Mouse (Mus musculus): ENCODE measurements at regions not wholly inside any gene's neighbourhood (a gene's known extent, or its start where the extent isn't known, plus 50 kb on each side); places are given as distances from the start of the nearest gene placed in this dataset.

- Histone ChIP-seq H3K4me2 (peak overlapping the region; percentile 21; the same call in 1 of the 2 replicates), H3K27ac (no peak overlapping the region), H3K27me3 (no peaks in the 10 kb centered on the region), H3K4me1 (peaks cover 12% of the 10 kb centered on the region), H3K36me3 (no peaks in the 10 kb centered on the region), H3K4me3 (replicated peaks) (no peak overlapping the region), H3K9ac (no peak overlapping the region), H3K9me3 (replicated peaks) (no peaks in the 10 kb centered on the region)
- WGBS: 9% methylated on average over 8 of the region's 8 CpGs
- ATAC-seq (replicated peaks; ENCODE audit: low FRiP score): peak; percentile 84
These were observed 152.1 kb upstream of the Fam98a start for GRCm38 (mm10) chr17:75703865-75704264.

GRCm38 (mm10) chr17:75696729-75697103 is 145.0 kb upstream of the Fam98a start:
- no peak for ATAC-seq (replicated peaks; ENCODE audit: low FRiP score)
- Histone ChIP-seq H3K4me3 (replicated peaks) (no peak overlapping the region), H3K9ac (no peak overlapping the region), H3K4me1 (no peaks in the 10 kb centered on the region), H3K36me3 (no peaks in the 10 kb centered on the region), H3K27me3 (no peaks in the 10 kb centered on the region), H3K4me2 (no peak overlapping the region), H3K9me3 (replicated peaks) (no peaks in the 10 kb centered on the region), H3K27ac (no peak overlapping the region)
- 89% methylated on average over 3 of the region's 3 CpGs for WGBS

GRCm38 (mm10) chr17:75696103-75696728 is 144.5 kb upstream of the Fam98a start:
- H3K4me2 ChIP-seq: no peak overlapping the region
- H3K27ac ChIP-seq: no peak overlapping the region
- WGBS: 75% methylated on average over 5 of the region's 5 CpGs
- no peaks in the 10 kb centered on the region for H3K4me1 ChIP-seq
- no peak for ATAC-seq (replicated peaks; ENCODE audit: low FRiP score)
- no peaks in the 10 kb centered on the region for H3K36me3 ChIP-seq
- H3K9me3 ChIP-seq (replicated peaks): no peaks in the 10 kb centered on the region
- H3K9ac ChIP-seq: no peak overlapping the region
- no peaks in the 10 kb centered on the region for H3K27me3 ChIP-seq
- no peak overlapping the region for H3K4me3 ChIP-seq (replicated peaks)

GRCm38 (mm10) chr17:75685927-75686326 is 134.2 kb upstream of the Fam98a start:
- Histone ChIP-seq H3K4me1 (no peaks in the 10 kb centered on the region), H3K27ac (no peak overlapping the region), H3K36me3 (no peaks in the 10 kb centered on the region), H3K4me2 (no peak overlapping the region), H3K9ac (no peak overlapping the region), H3K27me3 (no peaks in the 10 kb centered on the region), H3K4me3 (replicated peaks) (no peak overlapping the region), H3K9me3 (replicated peaks) (no peaks in the 10 kb centered on the region)
- no peak for ATAC-seq (replicated peaks; ENCODE audit: low FRiP score)

GRCm38 (mm10) chr17:75646982-75647381 is 95.2 kb upstream of the Fam98a start:
- Histone ChIP-seq H3K27ac (no peak overlapping the region), H3K9me3 (replicated peaks) (no peaks in the 10 kb centered on the region), H3K9ac (no peak overlapping the region), H3K36me3 (no peaks in the 10 kb centered on the region), H3K4me3 (replicated peaks) (no peak overlapping the region), H3K27me3 (no peaks in the 10 kb centered on the region), H3K4me2 (no peak overlapping the region), H3K4me1 (no peaks in the 10 kb centered on the region)
- 84% methylated on average over 11 of the region's 11 CpGs for WGBS
- ATAC-seq (replicated peaks; ENCODE audit: low FRiP score): no peak

- no peak overlapping the region for H3K9ac ChIP-seq
- 65% methylated on average over 5 of the region's 5 CpGs for WGBS
- ATAC-seq (replicated peaks; ENCODE audit: low FRiP score): no peak
These were observed 93.0 kb upstream of the Fam98a start for GRCm38 (mm10) chr17:75644698-75645097.

GRCm38 (mm10) chr17:75642311-75642710 is 90.6 kb upstream of the Fam98a start:
- Histone ChIP-seq H3K9ac (no peak overlapping the region), H3K27me3 (no peaks in the 10 kb centered on the region), H3K27ac (no peak overlapping the region), H3K9me3 (replicated peaks) (no peaks in the 10 kb centered on the region), H3K4me2 (no peak overlapping the region), H3K36me3 (no peaks in the 10 kb centered on the region), H3K4me3 (replicated peaks) (no peak overlapping the region), H3K4me1 (no peaks in the 10 kb centered on the region)
- 84% methylated on average over 3 of the region's 3 CpGs for WGBS
- ATAC-seq (replicated peaks; ENCODE audit: low FRiP score): no peak

More at GRCm38 (mm10) chr17:75644698-75645097, 93.0 kb upstream of the Fam98a start:
- Histone ChIP-seq H3K4me3 (replicated peaks) (no peak overlapping the region), H3K36me3 (no peaks in the 10 kb centered on the region), H3K27ac (no peak overlapping the region), H3K4me2 (no peak overlapping the region), H3K9me3 (replicated peaks) (no peaks in the 10 kb centered on the region), H3K4me1 (no peaks in the 10 kb centered on the region), H3K27me3 (no peaks in the 10 kb centered on the region)

GRCm38 (mm10) chr17:75641010-75641498 is 89.3 kb upstream of the Fam98a start:
- no peaks in the 10 kb centered on the region for H3K27me3 ChIP-seq
- 52% methylated on average over 6 of the region's 6 CpGs for WGBS
- no peaks in the 10 kb centered on the region for H3K9me3 ChIP-seq (replicated peaks)
- H3K4me1 ChIP-seq: no peaks in the 10 kb centered on the region
- ATAC-seq (replicated peaks; ENCODE audit: low FRiP score): no peak
- H3K36me3 ChIP-seq: no peaks in the 10 kb centered on the region
- no peak overlapping the region for H3K9ac ChIP-seq
- no peak overlapping the region for H3K27ac ChIP-seq
- no peak overlapping the region for H3K4me3 ChIP-seq (replicated peaks)
- no peak overlapping the region for H3K4me2 ChIP-seq

GRCm38 (mm10) chr17:75640575-75640974 is 88.8 kb upstream of the Fam98a start:
- Histone ChIP-seq H3K4me1 (no peaks in the 10 kb centered on the region), H3K9ac (no peak overlapping the region), H3K36me3 (no peaks in the 10 kb centered on the region), H3K27me3 (no peaks in the 10 kb centered on the region), H3K27ac (no peak overlapping the region), H3K4me3 (replicated peaks) (no peak overlapping the region), H3K9me3 (replicated peaks) (no peaks in the 10 kb centered on the region), H3K4me2 (no peak overlapping the region)
- ATAC-seq (replicated peaks; ENCODE audit: low FRiP score): no peak
- 86% methylated on average over 5 of the region's 5 CpGs for WGBS

GRCm38 (mm10) chr17:75629857-75630256 is 78.1 kb upstream of the Fam98a start:
- no peaks in the 10 kb centered on the region for H3K4me1 ChIP-seq
- H3K9me3 ChIP-seq (replicated peaks): no peaks in the 10 kb centered on the region
- H3K27ac ChIP-seq: no peak overlapping the region
- no peak for ATAC-seq (replicated peaks; ENCODE audit: low FRiP score)
- no peak overlapping the region for H3K4me3 ChIP-seq (replicated peaks)
- no peaks in the 10 kb centered on the region for H3K27me3 ChIP-seq
- H3K9ac ChIP-seq: no peak overlapping the region
- H3K4me2 ChIP-seq: no peak overlapping the region
- 80% methylated on average over 4 of the region's 4 CpGs for WGBS
- no peaks in the 10 kb centered on the region for H3K36me3 ChIP-seq

- Histone ChIP-seq H3K4me2 (no peak overlapping the region), H3K9me3 (replicated peaks) (no peaks in the 10 kb centered on the region), H3K9ac (no peak overlapping the region), H3K27ac (no peak overlapping the region), H3K36me3 (no peaks in the 10 kb centered on the region), H3K4me3 (replicated peaks) (no peak overlapping the region), H3K4me1 (no peaks in the 10 kb centered on the region), H3K27me3 (no peaks in the 10 kb centered on the region)
- ATAC-seq (replicated peaks; ENCODE audit: low FRiP score): no peak
- WGBS: 80% methylated on average over 3 of the region's 3 CpGs
These were observed 67.7 kb upstream of the Fam98a start for GRCm38 (mm10) chr17:75619472-75619871.

GRCm38 (mm10) chr17:75618514-75618913 is 66.8 kb upstream of the Fam98a start:
- H3K9ac ChIP-seq: no peak overlapping the region
- H3K27ac ChIP-seq: no peak overlapping the region
- 95% methylated on average over 3 of the region's 3 CpGs for WGBS
- no peaks in the 10 kb centered on the region for H3K27me3 ChIP-seq
- H3K9me3 ChIP-seq (replicated peaks): no peaks in the 10 kb centered on the region
- no peak for ATAC-seq (replicated peaks; ENCODE audit: low FRiP score)
- H3K4me1 ChIP-seq: no peaks in the 10 kb centered on the region
- H3K36me3 ChIP-seq: no peaks in the 10 kb centered on the region
- no peak overlapping the region for H3K4me3 ChIP-seq (replicated peaks)
- no peak overlapping the region for H3K4me2 ChIP-seq

- Histone ChIP-seq H3K9ac (no peak overlapping the region), H3K4me3 (replicated peaks) (no peak overlapping the region), H3K9me3 (replicated peaks) (no peaks in the 10 kb centered on the region), H3K27ac (no peak overlapping the region), H3K4me2 (no peak overlapping the region), H3K27me3 (no peaks in the 10 kb centered on the region), H3K36me3 (no peaks in the 10 kb centered on the region), H3K4me1 (no peaks in the 10 kb centered on the region)
- ATAC-seq (replicated peaks; ENCODE audit: low FRiP score): no peak
- 24% methylated on average over 6 of the region's 6 CpGs for WGBS
These were observed 65.5 kb upstream of the Fam98a start for GRCm38 (mm10) chr17:75617280-75617679.
